Mouse (Mus musculus): ENCODE measurements at regions not wholly inside any gene's neighbourhood (a gene's known extent, or its start where the extent isn't known, plus 50 kb on each side); places are given as distances from the start of the nearest gene placed in this dataset.

- TF ChIP-seq CTCF (IDR thresholded peaks at IDR 0.05; ENCODE audit: low read depth, low read length): no peak
- TF ChIP-seq POLR2A (IDR thresholded peaks at IDR 0.05; ENCODE audit: extremely low read depth, insufficient read depth, low read length): no peak
Observed at GRCm38 (mm10) chr15:61609656-61610055, 686.8 kb upstream of the A1bg start.

Measured in liver, adult 2 months (tissue).